Mouse (Mus musculus) intestine, embryonic 15.5 days (tissue): ENCODE measurements around the gene Prkag3. TPM values are rescaled to one million over a fixed set of nuclear protein-coding genes. Genes with fewer than 3 reads are reported as not detected.
A peak's percentile ranks its signal among the peaks of the same experiment; 100 is the strongest.

Source experiments
- ATAC-seq: fragments of 200-750 bp; cut with Nextera tagmentation; 2 replicates; pipeline ENCODE4 v1.8.0; 2017; ENCODE audit warnings: moderate TSS enrichment, moderate library complexity
- H3K27ac ChIP-seq: fragments of 300-500 bp; sonication (generic); 2 replicates; pipeline ENCODE4 v1.5.1; 2015; ENCODE audit warnings: mild to moderate bottlenecking, inconsistent platforms
- H3K27me3 ChIP-seq: fragments of 300-500 bp; sonication (generic); replicated peaks from 2 replicates; pipeline ENCODE4 v1.6.1; 2015; ENCODE audit warnings: inconsistent platforms
- H3K36me3 ChIP-seq: fragments of 300-500 bp; sonication (generic); 2 replicates; pipeline ENCODE4 v1.6.1; 2015; ENCODE audit warnings: inconsistent platforms
- H3K4me1 ChIP-seq: fragments of 300-500 bp; sonication (generic); replicated peaks from 2 replicates; pipeline ENCODE4 v1.6.1; 2015; ENCODE audit warnings: inconsistent platforms
- H3K4me2 ChIP-seq: fragments of 300-500 bp; sonication (generic); replicated peaks from 2 replicates; pipeline ENCODE4 v1.6.1; 2015; ENCODE audit warnings: mild to moderate bottlenecking, inconsistent platforms
- H3K4me3 ChIP-seq: fragments of 300-500 bp; sonication (generic); replicated peaks from 2 replicates; pipeline ENCODE4 v1.5.1; 2015; ENCODE audit warnings: inconsistent platforms
- H3K9ac ChIP-seq: fragments of 300-500 bp; sonication (generic); 2 replicates; pipeline ENCODE4 v1.6.1; 2015; ENCODE audit warnings: inconsistent platforms
- H3K9me3 ChIP-seq: fragments of 300-500 bp; sonication (generic); 2 replicates; pipeline ENCODE4 v1.6.1; 2016; ENCODE audit warnings: inconsistent platforms
- WGBS: fragments of 180-500 bp; shearing (Covaris S2); methylation state at CpG from one replicate; pipeline ENCODE4 v1.1.7; 2015; 5-methylcytosine and 5-hydroxymethylcytosine counted together
- polyA plus RNA-seq: library from polyadenylated mRNA; unstranded; fragments of >200 nt; fragmentation: Nextera tagmentation; extraction: Ambion mirVana; gene quantifications from 2 replicates; pipeline ENCODE4 v1.2.1, GENCODE M21; 2015

The Prkag3 gene
- polyA plus RNA-seq, 1 experiment from 2014 or later = 0.16 TPM

DNA sequence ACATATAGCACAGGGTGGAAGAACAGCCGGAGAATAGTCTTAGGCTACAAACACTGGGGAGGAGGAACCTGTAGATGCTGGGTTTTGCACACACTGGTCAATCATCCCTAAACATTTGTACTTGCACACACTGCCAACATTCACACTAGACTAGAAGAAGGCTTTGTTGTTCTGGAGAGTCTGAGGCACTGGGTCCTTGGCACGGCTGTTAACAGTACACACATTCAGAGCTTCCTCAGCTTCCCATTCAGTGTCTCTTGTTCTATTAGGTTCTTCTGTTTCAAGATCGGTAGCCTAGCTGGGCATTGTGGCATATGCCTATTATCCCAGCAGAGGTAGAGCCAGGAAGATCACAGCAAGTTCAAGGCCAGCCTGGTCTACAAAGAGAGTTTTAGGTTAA lies 44.9 kb downstream of the Prkag3 start:
- Histone ChIP-seq H3K4me2 (no peak overlapping the region), H3K9ac (no peak overlapping the region), H3K4me3 (no peak overlapping the region), H3K36me3 (peaks cover 2% of the 10 kb centered on the region; the same call in 1 of the 2 replicates), H3K27ac (no peak overlapping the region), H3K9me3 (no peaks in the 10 kb centered on the region), H3K4me1 (0 out of 2 replicates have a peak, but pooled peaks cover 3% of the 10 kb centered on the region), H3K27me3 (no peaks in the 10 kb centered on the region)
- ATAC-seq = no peak
- WGBS = 82% methylated on average over 3 of the region's 3 CpGs

DNA sequence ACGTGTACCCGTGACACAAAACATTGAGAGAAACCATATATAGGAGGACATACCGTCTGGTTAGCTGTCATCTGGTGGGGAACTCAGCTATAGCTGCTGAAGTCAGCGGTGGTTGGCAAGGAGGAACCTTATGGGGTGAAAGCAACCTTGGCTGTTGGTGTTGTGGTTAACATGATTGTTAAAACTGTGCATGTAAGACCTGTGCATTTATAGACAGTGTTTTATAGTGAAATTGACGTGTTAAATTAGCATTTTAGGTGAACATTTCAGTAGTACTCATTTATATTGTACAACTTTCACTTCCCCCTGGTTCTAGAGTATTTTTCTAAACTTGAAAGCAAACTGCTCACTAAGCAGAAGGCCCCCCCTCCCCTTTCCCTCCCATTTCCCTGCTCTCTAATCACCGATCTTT lies 46.9 kb downstream of the Prkag3 start:
- ATAC-seq = no peak
- Histone ChIP-seq H3K36me3 (peaks cover 12% of the 10 kb centered on the region), H3K4me2 (no peak overlapping the region), H3K4me1 (0 out of 2 replicates have a peak, but pooled peaks cover 3% of the 10 kb centered on the region), H3K9ac (no peak overlapping the region), H3K4me3 (no peak overlapping the region), H3K27ac (no peak overlapping the region), H3K9me3 (no peaks in the 10 kb centered on the region), H3K27me3 (no peaks in the 10 kb centered on the region)
- 84% methylated on average over 6 of the region's 6 CpGs for WGBS

GRCm38 (mm10) chr1:74698791-74699190 lies 50.2 kb downstream of the Prkag3 start:
- H3K4me3 ChIP-seq = no peak overlapping the region
- ATAC-seq = peak; percentile 53; the same call in 1 of the 2 replicates
- no peak overlapping the region for H3K27ac ChIP-seq
- no peaks in the 10 kb centered on the region for H3K9me3 ChIP-seq
- no peaks in the 10 kb centered on the region for H3K4me1 ChIP-seq
- H3K4me2 ChIP-seq = no peak overlapping the region
- H3K27me3 ChIP-seq = no peaks in the 10 kb centered on the region
- H3K36me3 ChIP-seq = peaks cover 32% of the 10 kb centered on the region
- 74% methylated on average over 1 of the region's 1 CpGs for WGBS
- no peak overlapping the region for H3K9ac ChIP-seq

DNA sequence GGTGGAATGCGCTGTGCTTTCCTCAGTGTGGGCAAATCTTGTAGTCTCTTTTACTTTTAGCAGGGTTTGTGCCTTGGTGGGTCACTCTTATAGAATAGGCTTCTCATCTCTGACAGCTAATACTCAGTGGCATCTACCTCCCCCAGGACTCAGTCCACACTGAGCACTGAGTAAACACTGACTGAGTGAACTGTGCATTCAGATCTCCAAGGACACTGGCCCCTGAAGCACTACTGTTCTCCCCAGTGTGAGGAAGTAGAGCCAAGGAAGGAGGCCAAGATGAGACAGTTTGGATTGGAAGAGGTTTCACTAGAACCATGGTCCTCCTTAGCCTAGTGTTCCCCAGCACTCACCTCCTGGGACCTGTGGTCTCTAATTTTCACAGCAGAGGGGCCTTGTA lies 50.7 kb downstream of the Prkag3 start:
- peaks cover 34% of the 10 kb centered on the region for H3K36me3 ChIP-seq
- no peak overlapping the region for H3K27ac ChIP-seq
- no peak for ATAC-seq

DNA sequence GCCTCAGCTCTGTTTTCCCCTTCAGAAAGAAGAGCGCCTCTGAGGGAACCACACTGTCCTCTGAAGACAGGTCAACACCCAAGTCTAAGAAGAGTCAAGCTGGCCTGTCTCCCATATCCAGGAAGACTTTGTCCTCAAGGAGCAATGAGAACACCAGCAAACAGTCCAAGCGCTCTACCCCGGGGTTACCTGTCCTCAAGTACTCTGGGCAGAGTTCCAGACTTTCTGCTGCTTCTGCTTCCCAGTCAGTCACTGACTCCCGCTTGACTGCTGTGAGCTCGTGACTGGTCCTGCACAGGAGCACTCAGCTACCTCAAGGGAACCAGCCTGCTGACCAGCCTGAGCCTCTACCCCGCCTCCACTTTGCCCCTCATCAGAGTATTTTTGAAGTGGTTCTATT lies 51.6 kb downstream of the Prkag3 start:
- Histone ChIP-seq H3K27me3 (no peaks in the 10 kb centered on the region), H3K4me3 (no peak overlapping the region), H3K9me3 (no peaks in the 10 kb centered on the region), H3K9ac (no peak overlapping the region), H3K36me3 (peaks cover 36% of the 10 kb centered on the region), H3K27ac (no peak overlapping the region), H3K4me1 (no peaks in the 10 kb centered on the region), H3K4me2 (no peak overlapping the region)
- no peak for ATAC-seq
- 89% methylated on average over 6 of the region's 6 CpGs for WGBS

More for the DNA sequence above, 50.7 kb downstream of the Prkag3 start:
- Histone ChIP-seq H3K4me1 (no peaks in the 10 kb centered on the region), H3K4me3 (no peak overlapping the region), H3K27me3 (no peaks in the 10 kb centered on the region), H3K9ac (no peak overlapping the region), H3K4me2 (no peak overlapping the region), H3K9me3 (no peaks in the 10 kb centered on the region)
- 97% methylated on average over 1 of the region's 1 CpGs for WGBS

DNA sequence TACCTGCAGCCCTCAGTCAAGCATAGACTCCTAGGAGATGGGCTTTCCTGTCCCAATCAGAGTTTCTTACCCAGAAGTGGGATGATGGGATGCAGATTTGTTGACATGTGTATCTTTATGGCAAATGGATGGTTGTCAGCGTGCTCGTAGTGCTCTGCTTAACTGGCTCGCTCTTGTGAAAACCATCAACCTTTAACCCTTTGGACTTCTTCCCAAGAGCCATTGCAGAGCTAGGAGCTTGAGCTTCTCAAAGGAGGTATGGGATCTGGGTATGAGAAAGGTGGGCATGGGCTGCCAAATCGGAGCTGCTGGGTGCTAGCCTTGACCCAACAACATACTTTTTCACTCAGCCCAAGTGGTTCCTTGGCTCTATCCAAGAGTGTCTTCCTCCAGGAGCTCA lies 53.2 kb downstream of the Prkag3 start:
- no peak overlapping the region for H3K4me2 ChIP-seq
- 81% methylated on average over 4 of the region's 4 CpGs for WGBS
- no peaks in the 10 kb centered on the region for H3K9me3 ChIP-seq
- H3K36me3 ChIP-seq = peaks cover 45% of the 10 kb centered on the region
- no peak overlapping the region for H3K9ac ChIP-seq
- H3K4me1 ChIP-seq = no peaks in the 10 kb centered on the region
- H3K27me3 ChIP-seq = no peaks in the 10 kb centered on the region
- ATAC-seq = no peak
- no peak overlapping the region for H3K27ac ChIP-seq
- H3K4me3 ChIP-seq = no peak overlapping the region

GRCm38 (mm10) chr1:74693891-74694583 lies 55.0 kb downstream of the Prkag3 start:
- 88% methylated on average over 8 of the region's 8 CpGs for WGBS
- Histone ChIP-seq H3K4me2 (no peak overlapping the region), H3K9me3 (no peaks in the 10 kb centered on the region), H3K4me1 (no peaks in the 10 kb centered on the region), H3K4me3 (no peak overlapping the region), H3K36me3 (peaks cover 54% of the 10 kb centered on the region), H3K9ac (no peak overlapping the region), H3K27ac (no peak overlapping the region), H3K27me3 (no peaks in the 10 kb centered on the region)
- ATAC-seq = no peak

Other genes with a start within 250 kb of the Prkag3 start
- gene Cnot9, start 243.2 kb downstream of the Prkag3 start, polyA plus RNA-seq = 58.9 and 61.4 TPM in 2 replicates
- gene Plcd4, start 206.3 kb downstream of the Prkag3 start, polyA plus RNA-seq = 0.29 TPM in 1 of 2 replicates, not detected in the other
- 22.2 and 26.0 TPM in 2 replicates for gene Usp37, start 204.9 kb downstream of the Prkag3 start, polyA plus RNA-seq
- gene Zfp142, start 161.0 kb downstream of the Prkag3 start, polyA plus RNA-seq = 4.6 and 5.4 TPM in 2 replicates
- 21.9 and 22.1 TPM in 2 replicates for gene Bcs1l, start 160.9 kb downstream of the Prkag3 start, polyA plus RNA-seq
- 28.2 and 30.2 TPM in 2 replicates for gene Rnf25, start 147.8 kb downstream of the Prkag3 start, polyA plus RNA-seq
- 4.0 and 5.3 TPM in 2 replicates for gene Stk36, start 147.8 kb downstream of the Prkag3 start, polyA plus RNA-seq
- 10.1 and 11.0 TPM in 2 replicates for gene Ttll4, start 87.5 kb downstream of the Prkag3 start, polyA plus RNA-seq
- gene Cyp27a1, start 35.6 kb downstream of the Prkag3 start, polyA plus RNA-seq = 6.0 and 6.3 TPM in 2 replicates
- gene Wnt6, start 22.7 kb upstream of the Prkag3 start, polyA plus RNA-seq = 0.18 and 0.58 TPM in 2 replicates
- gene Wnt10a, start 42.3 kb upstream of the Prkag3 start, polyA plus RNA-seq = 0.15 and 0.16 TPM in 2 replicates
- gene Cdk5r2, start 105.7 kb upstream of the Prkag3 start, polyA plus RNA-seq = 0.13 and 0.16 TPM in 2 replicates
- gene Fev, start 136.2 kb upstream of the Prkag3 start, polyA plus RNA-seq = 2.2 and 2.9 TPM in 2 replicates
- 1.7 and 3.0 TPM in 2 replicates for gene Cryba2, start 143.9 kb upstream of the Prkag3 start, polyA plus RNA-seq
- 0.08 and 0.19 TPM in 2 replicates for gene Cfap65, start 186.4 kb upstream of the Prkag3 start, polyA plus RNA-seq
- 29.1 and 30.9 TPM in 2 replicates for gene Ihh, start 202.5 kb upstream of the Prkag3 start, polyA plus RNA-seq